Mouse (Mus musculus) left cerebral cortex, adult 18-20 months (tissue): Measurements from ENCODE around the gene Gm21981. TPM values are rescaled to one million over a fixed set of nuclear protein-coding genes. Genes with fewer than 3 reads are reported as not detected.
A peak's percentile ranks its signal among the peaks of the same experiment; 100 is the strongest.

Experiments used
- DNase-seq, 2 experiments: peaks; one replicate each; pipeline ENCODE4 v3.0.0; 2021 to 2022; ENCODE audit warnings: low spot score in 2 of 2, mixed read lengths in 1 of 2
- long read RNA-seq, 2 experiments: library from polyadenylated mRNA; stranded (forward); transcript quantifications; one replicate each; pipeline ENCODE4 v2.0.0; 2021
- total RNA-seq, 2 experiments: library from RNA; stranded (reverse); gene quantifications; 2 replicates each; pipeline ENCODE4 v1.2.3; 2021

Gm21981 gene
- 1 to 10 TPM; 4.1 to 5.3 TPM for total RNA-seq
- long read RNA-seq, experiment 1, partial matches to known transcripts: 2 of 5 reads
- long read RNA-seq, experiment 1, other reads (novel, unspliced or antisense): 3 of 5 reads
- long read RNA-seq, experiment 2, partial matches to known transcripts: 0 of 1 reads
- long read RNA-seq, experiment 2, other reads (novel, unspliced or antisense): 1 of 1 reads

DNA sequence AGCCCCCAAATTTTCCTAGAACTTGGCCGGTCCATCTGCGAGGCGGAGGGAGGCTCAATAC, at the start of gene Gm21981:
Gene Gm21981 (minus strand): TSS at position 14 of the 61 bp plus-strand sequence.
- no peak for DNase-seq

DNA sequence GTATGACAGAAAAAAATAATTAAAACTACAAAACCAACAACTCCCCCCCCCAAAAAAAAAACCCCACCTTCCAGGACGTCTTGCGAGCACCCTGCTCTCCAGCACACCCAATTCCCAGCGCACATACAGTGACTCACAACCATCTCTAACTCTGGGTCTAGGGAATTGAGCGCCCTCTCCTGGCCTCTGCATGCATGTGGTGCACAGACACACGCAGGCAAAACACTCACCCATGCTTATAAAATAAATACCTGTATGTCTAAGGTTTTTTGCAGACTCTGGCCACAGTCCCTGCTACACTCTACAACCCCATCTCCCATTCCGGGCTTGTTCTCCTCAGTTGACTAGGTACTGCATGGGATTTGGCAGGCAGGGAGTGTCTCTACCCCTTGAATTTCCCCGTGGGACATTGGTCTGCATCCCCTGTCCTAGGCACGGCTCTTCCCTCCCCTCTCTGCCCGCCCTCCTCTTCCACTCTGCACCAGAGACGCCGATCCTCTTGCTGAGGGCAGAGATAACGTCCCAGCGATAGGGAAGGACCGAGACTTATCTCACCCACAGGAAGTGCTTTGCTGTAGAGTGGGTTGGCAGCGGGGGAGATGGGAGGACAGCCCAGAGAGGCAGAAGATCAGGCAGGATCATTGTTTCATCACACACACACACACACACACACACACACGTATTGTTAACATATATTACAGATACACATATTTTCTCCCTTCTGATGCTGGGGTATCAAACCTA, 48.9 kb upstream of the Gm21981 start:
- no peak for DNase-seq

DNA sequence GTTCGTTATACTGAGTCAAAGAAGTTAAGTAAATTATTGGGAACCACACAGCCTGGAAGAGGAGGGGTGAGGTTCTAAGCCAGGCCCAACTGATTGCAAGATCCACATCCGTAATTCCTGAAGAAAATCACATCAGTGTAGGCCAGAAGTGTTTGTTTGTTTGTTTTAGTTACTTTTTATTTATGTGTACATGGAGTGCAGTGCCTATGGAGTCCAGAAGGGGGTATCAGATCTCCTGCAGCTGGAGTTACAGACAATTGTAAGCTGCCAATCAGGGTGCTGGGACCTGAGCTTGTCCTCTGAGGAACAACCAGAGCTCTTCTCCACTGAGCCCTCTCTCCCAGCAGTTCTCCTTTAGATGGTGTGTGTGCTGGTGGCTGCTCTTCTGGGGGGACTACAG, 45.9 kb upstream of the Gm21981 start:
- DNase-seq: no peak

DNA sequence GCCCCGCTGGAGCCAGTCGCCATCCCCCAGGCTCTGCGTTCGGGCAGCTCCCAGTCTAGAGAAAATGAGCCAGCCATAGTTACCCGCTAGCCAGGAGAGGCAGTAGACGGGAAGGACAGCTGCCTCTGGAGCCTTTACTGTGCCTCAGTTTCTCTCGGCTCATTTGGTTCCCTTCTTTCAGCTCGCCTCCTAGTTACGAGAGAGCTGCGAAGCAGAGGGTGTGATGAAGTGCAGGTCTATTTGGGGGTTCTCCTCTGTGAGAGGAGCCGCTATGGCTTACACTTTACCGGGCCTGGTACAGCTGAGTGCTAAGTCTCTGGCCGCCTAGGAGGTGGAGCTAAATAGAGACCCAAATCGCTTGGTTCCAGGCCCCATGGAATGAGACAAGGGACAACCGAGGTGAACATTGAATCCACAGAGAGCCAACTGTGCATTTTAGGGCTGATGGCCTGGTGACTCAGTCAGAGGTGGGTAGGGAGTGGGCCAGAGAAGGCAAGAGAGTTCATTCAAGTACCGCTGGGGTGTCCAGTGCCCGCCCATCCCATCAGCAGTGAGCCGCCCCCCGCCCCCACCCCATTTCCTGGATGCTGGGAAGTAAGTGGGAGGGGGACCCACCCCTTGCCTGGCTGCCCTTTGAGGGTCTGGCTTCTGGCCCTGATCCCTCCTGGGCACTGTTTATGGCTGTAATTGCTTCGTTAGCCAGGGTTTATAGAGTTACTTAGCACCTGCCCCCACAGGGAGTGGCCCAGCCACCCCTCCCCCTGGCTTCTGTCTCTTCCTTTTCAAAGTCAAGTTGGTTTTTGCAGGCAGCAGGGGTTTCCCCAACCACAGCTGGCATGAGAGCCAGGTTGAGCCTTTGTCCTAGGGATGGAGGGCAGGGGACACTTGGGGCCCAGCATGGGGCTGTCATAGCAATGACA, 44.9 kb upstream of the Gm21981 start:
- DNase-seq: no peak

DNA sequence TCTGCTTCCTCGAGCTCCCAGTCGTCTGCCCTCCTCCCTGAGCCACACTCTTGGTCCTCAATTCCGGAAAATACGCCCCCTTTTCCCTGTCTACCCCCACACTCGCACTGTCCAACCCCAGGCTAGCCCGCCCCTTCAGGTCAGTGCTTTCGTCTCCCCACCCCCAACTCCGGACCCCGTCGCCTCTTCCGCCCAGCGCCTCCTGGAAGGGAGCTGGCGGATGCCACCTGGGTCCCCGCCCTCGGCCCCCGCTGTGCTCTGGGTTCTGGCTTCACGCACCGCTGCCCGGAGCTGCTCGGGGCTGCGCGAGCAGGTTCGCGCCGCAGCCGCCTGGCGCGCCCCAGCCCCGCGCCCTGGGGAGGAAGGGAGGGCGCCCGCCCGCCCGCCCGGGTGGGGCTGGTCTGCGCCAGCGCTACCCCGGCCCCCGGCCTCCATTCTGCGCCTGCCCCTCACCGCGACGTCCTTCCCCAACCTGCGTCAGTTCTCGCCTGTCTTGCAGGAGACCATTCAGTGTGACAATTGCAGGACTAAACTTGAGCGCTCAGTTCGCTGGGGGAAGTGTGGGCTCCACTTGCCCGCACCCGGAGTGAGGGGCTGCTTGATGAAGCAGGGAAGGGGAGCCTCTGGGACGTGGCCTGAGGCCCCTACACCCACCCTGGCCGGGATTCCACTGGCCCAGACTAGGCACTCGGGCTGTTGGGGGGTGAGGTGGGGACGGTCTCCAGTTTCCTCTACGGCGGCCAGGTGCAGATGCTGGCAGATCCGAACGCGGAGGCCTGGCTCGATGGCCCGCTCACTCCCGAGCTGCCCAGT, 44.0 kb upstream of the Gm21981 start:
- no peak for DNase-seq

DNA sequence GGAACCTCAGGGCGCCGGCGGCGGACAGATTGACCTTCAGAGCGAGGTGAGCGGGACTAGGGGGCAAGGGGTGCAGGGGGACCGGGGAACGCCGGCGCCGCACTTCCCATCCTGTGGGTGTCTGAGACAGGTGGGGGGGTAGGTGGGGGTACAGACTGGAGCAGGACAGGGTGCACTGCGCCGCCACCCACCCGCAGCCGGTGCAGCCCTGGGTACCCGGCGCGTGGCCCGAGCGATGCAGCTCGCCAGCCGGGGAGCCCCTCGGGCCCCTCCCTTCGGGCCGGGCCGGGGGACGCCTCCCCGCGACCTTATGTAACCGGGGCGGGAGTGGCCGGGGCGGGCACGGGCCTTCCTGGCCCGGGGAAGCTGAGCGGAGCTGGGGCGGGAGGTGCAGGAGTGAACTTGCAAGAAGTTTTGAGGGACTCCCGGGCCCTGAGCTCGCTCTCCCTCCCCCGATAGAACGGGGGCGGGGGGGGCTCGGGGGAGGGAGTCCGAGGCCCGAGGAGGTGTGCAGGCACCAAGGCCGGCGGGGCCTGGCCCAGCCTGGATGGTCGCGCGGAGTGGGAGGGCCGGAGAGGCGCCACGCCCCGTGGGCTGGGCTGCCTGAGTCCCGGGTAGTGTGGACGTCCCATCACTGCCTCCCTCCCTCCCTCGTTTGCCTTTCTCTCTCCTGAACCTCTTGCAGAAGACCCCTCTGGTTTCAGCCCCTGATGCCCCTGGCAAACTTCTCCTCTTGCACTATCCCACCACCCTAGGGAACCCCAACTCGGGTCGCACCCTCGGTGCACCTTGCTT, 43.2 kb upstream of the Gm21981 start:
- peak; percentile 58 to 63 for DNase-seq

DNA sequence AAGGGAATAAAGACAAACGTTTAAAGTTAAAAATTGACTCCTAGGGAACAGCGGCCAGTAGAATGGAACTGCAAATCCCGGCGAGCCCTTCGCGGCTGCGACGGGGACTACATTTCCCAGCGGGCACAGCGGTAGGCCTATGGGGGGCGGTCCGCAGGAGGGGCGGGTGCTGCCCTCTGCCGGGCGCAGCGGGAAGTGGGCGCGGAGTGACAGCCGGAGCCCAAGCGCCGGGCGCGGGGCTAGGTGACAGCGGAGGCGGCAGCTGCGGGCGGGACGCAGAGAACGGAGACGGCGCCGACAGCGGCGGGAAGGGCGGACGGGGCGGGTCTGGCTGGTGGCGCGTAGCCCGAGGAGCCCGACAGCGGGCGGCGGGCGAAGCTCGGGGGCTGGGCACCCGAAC, 42.6 kb upstream of the Gm21981 start, which contains the start of gene Tfeb:
Gene Tfeb (plus strand): TSS at position 175 of the 400 bp plus-strand sequence.
- peak; percentile 97 to 98 for DNase-seq

DNA sequence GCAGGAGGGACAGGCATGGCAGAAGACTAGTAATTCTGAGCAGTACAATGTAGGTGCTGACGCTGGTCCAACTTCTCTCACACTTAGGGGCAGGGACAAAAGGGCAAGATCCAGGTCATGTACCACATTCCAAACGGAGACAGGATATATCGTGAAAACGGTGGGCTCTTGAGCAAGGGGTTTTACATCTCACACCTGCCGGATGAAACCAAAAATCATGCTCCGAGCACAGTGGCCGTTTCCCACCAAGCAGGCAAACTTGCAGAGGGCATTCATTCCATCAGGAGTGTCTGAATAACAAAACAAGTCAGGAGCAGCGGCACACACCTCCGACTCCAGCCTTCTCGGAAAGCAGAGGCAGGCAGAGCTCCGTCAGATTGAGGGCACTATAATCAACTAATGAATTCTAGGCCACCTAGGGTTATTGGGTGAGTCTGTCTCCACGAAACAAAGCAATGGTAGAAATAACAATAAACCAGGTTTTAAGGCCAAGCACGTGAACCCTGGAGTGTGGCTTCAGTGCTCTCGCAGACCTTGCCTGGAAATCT, 41.4 kb upstream of the Gm21981 start:
- no peak for DNase-seq

DNA sequence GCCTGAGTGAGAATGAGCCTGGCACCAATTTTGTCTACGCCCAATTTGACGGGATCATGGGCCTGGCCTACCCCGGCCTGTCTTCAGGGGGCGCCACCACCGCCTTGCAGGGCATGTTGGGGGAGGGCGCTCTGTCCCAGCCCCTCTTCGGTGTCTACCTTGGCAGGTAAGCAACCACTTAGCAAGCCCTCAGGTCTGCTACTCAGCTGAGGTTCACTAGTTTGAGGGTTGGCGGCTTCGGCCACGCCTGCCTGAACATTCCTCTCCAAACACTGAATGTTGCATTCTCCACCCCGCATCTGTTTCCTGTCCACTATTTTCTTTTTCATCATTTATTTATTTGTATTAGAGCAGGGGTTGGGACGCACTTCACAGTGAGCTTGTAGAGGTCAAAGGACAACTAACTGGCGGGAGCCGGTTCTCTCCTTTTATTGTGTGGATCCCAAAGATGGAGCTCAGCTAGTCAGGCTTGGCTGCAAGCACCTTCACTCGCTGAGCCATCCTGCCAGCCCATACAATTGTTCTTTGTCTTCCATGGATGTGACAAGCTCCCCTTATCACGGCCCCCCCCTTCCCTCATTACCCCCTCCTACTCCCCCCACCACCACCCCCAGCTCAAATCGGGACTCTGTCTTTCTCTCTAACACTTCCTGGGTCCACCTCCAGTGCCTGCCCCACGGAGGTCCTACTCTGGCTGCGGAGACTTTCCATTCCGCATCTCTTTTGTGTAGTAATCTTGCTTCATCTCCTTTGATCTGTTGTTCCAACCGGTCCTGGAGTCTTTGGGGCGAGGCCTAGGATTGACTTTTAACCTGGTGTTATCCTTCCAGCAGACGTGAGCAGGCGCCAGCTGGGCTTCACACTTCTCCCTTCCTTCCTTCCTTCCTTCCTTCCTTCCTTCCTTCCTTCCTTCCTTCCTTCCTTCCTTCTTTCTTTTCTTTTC, 36.6 kb upstream of the Gm21981 start:
- no peak for DNase-seq

DNA sequence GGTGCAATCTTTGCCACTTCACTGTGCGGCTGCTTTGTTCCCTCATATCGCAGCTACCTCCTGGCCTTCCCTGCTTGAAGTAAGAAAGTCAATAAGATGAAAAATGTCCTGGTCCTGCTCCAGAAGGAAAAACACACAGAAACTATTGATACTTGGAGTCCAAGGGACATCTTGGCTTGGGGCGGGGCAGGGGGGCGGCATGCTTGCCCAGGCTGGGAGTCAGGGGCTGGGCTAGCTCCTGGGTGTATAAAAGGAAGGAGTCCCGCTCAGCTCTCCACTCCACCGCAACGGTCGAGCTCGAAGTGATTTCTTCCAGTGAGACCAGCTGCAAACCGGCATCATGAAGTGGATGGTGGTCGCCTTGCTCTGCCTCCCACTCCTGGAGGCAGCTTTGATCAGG, 32.3 kb upstream of the Gm21981 start, which contains the start of gene Pgc:
Gene Pgc (plus strand): TSS at position 277 of the 400 bp plus-strand sequence.
- no peak for DNase-seq

DNA sequence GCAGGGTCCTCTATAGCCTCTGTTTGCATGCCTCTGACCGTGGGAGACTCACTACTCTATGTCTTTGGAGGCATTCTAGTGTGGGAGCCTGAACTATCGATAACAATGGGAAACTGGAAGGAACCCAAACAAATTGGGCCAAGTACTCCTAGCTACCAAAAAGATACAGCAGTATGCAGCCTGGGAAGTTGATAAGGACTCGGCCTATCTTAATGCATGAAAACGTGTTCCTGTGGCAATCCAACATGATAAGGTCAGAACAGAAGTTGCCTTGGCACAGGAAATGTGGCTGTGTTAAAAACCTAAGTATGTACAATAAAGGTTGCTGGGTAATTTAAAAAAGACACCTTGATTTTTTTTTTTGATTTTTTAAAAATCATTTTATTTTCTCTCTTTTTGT, 26.9 kb upstream of the Gm21981 start:
- DNase-seq: no peak

DNA sequence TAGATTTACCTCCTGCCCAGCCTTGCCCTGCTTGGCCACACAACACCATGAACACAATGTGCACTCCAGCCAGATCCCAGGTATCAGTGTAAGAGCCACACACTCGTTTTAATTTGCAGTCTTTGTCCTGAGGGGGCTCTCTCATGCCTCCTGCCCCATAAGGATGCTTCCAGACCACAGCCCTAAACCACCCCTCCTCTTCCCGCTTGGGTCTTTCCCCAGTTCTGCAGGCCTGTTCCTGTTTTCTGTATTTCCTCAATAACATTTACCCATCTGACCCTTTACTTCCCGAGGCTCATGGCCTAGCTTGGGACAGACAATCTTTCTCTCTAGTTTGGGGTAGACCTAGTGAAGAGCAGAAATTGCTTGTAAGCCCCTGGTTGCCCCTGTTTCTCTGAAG, 20.8 kb upstream of the Gm21981 start:
- DNase-seq: no peak

DNA sequence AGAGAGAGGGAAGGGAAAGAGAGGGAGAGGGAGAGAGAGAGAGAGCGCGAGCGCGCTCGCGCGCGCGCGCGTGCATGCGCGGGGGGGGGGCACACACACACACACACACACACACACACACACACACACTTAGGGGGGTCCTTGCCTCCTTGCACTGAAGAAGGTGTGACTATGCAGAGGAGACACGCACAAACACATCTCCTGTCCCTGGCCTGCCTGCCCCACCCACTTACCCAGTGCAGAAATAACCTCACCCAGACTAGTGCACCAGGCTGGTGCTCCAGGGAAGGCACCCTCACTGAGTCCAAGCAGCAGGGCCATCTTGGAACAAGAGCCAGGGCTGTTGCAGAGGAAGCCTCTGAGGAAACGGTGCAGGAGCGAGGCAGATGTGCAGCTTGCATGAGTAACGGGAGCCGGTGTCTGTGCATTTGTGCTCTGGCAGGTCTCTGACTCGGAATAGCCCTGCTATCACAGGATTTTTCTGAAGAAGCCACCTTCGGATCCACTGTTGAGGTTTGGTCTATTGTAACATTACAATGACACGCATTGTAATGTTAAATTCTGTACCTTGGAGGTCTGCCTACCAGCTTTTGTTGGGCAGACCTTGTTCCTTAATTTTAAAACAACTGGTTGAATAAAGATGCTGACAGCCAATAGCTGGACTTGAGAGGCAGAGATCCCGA, 18.8 kb upstream of the Gm21981 start:
- no peak for DNase-seq

DNA sequence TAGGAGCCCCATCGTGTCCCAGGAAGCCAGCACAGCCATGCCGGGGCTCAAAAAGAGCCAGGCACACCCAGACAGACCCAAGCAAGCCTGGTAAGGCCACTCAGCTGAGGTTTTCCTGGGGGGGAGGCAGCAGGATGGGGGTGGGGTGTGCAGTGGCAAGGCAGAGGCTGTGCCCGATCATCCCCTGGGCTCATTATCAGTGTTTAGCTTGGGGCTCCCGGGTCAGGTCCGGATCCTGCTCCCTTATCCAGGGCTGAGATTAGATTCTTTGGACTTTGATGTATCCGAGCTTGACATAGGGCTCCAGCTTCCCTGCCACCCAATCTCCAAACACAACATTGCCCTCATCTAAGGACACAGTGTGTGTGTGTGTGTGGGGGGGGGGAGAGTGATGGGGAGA, 17.6 kb upstream of the Gm21981 start:
- no peak for DNase-seq

DNA sequence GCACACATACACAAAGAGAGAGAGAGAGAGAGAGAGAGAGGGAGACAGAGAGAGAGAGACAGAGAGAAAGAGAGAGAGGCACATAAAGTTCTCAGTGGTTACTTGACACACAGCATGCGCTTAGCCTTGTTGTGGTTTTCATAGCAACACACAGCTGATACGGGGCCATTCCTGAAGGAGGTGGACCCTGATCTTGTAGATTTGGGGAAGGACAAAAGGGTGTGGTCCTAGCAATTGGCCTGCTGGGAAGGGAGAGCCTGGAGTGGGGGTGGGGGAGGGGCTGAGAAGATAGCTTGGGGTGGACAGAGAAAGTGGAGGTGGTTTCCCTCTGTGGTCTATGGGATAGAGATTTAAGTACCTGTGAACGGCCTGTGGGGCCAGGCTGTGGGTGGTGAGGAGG, 15.8 kb upstream of the Gm21981 start:
- DNase-seq: no peak

DNA sequence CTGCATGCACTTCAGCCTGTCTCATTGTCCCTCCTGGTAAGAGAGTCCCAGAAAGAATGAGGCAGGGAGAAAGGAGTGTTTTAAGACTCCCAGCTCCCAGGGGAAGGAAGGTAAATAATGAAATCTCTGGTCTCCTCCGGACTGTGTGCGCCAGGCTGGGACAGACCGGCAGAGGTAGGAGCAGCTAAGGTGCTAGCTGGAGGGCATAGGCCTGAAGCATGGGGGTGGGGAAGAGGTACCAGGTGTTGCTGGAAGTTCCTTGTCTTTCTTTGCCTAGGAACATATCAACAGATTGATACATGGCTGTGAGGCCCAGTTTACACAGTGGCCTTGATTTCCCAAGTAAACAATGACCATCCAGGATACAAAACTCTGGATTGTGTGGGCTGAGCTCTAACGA, 14.7 kb upstream of the Gm21981 start:
- DNase-seq: no peak

DNA sequence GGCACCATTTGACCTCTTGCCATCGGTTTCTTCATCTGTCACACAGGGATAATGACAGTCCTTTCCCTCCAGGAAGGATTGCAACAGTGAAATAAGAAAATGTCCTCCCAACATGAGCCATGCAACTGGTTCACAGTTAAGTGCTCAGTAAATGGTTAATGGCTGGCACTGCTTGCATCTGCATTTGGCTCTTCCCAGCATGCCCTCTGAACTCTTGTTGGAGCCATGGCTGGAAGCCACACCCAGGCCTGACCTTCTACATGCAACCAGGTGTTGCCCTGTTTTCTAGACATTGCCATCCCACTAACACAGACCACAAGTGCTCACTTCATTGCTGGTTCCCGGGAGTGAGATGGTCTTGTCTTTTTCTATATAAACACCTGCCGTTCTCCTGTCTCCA, 13.7 kb upstream of the Gm21981 start:
- DNase-seq: no peak

DNA sequence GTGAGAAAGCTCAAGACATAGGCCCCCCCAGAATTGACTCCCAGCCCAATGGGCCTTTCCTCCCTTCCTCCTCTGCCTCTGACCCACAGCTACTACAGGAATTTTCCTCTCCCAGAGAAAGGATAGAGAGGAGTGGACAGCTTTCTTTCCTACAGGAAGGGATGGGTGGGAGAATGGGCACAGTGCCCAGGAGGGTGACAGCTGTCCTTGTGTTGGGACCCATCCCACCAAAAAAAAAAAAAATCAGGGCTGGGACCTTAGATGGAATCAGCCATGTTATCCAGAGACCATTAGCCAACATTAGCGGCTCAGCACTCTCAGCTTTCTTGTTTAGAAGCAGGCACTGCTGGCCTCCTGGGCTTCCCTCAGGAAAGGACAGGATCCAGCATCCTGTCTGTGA, 11.9 kb upstream of the Gm21981 start:
- no peak for DNase-seq

DNA sequence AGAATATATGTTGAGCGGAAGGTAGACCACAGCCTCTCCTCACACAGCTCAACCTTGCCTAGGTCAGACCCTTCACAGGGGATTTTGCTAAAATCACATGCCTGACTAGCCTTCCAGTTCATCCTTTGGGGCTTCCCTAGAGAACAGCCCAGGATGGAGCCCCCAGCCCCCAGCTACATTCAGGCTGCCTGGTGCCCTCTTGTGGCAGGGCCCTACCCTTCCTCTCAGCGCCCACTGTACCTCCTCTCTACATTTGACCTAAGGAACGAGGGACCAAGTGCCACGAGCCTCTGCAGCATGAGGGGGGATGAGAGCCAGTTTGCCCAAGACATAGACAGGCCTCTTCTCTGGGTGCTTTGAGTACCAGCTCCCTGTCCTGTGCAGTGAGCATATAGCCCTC, 10.4 kb upstream of the Gm21981 start:
- DNase-seq: no peak
